Mouse (Mus musculus) erythroblast, embryonic 14.5 days (primary cell): ENCODE data around the gene Ap1m2.

Experiments used
- GATA1 ChIP-seq: IDR thresholded peaks from 2 replicates; pipeline ENCODE4 v1.6.1; 2012; ENCODE audit warnings: low read length, inconsistent platforms, mixed read lengths
- TAL1 ChIP-seq: IDR thresholded peaks from 3 replicates; pipeline ENCODE4 v1.6.1; 2012; ENCODE audit warnings: low read length, inconsistent platforms, mixed read lengths

DNA sequence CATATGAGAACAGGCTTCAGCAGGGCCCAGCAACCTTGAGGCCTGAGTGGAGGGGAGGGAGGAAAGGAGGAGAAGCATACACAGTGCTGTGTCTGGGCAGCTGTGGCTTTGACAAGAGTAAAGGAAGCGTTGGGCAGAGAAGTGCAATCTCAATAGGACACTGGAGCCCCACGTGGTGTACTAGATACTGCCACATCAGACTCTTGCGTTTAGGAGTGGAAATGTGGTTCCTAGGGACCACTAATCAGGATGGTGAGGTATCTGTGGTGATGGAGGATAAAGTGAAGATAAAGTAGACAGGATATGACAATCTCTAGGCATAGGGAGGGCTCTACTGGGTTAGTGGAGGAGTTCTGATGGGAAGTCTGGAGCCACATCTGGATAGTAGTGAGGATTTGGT lies 25.4 kb downstream of the Ap1m2 start:
- TF ChIP-seq TAL1 (no peak), GATA1 (no peak)
